Mouse (Mus musculus): ENCODE data around the gene Ikzf2.

Ikzf2 gene

DNA sequence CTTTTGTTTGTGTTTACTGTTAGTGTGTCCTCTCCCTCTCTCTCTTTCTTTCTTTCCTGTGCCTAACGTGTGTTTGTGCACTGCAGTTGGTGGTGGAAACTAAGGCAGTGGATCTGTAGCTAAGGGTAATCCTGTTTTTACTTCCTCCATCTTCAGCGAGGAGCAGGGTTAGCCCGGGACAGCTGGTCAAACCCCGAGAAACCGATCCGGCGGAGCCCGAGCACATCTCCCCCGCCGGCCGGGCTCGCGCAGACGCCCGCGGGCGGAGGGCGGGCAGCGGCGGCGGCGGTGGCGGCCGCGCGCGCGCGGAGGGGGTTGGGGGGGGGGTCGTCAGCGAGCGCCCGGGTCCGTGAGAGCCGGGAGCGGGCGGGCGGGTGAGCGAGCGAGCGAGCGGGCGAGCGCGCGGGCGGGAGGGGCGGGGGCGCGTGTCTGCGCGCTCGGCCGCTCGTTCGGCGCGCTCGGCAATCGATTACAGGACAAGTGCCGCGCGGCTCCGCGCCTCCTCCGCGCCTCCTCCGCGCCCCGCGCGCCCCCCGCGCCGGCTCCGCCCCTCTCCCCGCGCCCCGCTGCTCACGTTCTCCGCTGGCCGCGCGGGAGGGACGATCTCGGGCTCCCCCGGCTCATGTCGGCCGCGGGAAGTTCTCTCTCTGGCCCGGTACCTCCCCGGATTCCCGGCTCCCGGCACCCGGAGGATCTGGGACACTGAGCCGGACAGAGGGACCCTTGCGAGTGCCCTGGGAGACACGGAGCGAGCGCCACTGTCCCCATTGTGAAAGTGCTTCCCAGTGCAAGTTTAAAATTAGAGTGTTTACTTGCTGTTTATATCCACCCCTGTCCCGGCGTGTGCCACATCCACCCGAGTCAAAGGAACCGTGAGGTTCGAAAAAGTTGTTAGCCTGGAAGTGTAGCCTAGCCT is at the start of gene Ikzf2:
Gene Ikzf2, minus strand, starts transcription at position 170 of the 916 bp plus-strand sequence.
- no peak for DNase-seq (ENCODE audit: low read depth, low spot score)

DNA sequence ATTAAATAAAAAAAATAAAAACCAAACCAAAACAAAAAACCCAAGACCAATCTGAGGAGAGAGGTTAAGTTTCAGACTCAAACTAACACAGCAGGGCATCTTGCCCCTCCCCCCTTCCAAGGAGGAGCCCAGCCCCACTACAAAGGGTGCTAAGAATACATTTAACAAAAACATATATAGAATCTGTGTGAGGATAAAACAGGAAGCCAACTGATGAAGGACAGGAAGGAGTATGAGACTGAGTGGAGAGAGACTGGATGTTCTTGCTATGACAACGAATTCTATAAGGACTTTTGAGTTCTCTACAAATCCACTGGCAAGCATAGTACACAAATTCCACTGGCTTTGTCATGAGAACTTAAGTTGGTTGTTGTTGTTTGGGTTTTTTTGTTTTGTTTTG is 42.7 kb upstream of the Ikzf2 start:
- DNase-seq (ENCODE audit: low read depth, low spot score): no peak

DNA sequence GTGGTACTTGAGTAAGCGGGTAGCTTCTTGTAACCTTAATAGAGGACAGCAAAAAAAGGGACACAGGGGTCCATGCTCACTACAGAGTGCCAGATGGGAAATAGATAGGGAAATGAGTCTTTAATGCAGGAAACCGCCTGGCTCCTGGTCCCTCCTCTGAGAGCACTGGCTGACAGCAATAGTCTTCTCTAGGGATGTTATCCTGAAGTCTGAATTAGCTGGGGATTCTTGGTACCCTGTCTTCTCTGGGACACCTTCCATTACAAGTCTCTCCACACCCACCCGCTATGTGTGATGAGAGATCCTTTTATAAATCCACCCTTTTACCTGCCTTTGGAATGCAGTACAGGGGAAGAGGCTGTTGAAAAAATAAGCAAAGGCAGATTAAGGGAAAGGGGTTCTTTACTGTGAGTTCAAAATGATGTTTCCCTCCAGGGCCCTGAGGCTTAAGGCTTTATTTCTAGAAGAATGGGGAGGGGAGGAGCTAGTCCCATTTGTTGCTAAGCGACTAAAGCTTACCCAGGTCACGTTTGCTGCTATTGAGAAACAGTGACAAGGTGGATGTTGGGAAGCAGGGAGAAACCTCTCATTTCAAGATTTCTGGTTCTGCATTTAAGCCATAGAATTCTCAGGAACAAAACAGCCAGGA is 42.1 kb upstream of the Ikzf2 start:
- DNase-seq (ENCODE audit: low read depth, low spot score): no peak

DNA sequence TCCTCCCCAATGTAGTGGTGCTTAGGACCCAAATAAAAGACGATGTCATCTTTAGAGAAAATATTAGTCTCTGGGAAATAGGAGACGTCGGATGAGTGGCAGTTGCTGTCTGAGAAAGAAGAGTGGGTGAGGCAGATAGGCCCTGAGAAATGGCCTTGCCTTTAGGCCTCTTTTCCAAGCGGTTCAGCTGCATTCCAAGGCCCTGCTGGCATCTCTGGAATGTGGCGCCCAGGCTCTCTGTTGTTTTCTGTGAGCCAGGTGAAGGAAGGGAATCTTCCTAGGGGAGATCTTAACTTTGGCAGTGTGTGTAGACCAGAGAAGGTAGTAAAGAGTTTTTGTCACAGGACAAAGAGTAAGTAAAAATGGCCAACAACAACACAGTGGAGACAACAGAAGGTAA is 40.9 kb upstream of the Ikzf2 start:
- DNase-seq (ENCODE audit: low read depth, low spot score): no peak

DNA sequence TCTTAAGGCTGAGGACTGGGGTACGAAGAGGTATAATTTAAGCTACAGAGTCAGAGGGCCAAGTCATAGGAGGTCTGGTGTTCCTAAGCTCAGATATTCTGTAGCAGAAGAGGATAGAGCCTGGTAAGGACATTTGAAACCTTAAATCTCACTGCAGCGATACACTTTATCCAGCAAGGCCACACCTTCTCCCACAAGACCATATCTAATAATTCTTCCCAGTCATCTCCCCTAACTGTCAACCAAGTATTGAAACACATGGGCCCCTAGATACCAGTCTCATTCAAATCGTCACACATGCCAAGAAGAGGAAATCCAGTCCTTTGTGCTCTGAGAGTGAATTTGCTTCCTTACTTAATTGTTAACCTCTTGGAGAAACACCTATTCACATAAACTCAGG is 30.1 kb upstream of the Ikzf2 start:
- DNase-seq (ENCODE audit: low read depth, low spot score): no peak

DNA sequence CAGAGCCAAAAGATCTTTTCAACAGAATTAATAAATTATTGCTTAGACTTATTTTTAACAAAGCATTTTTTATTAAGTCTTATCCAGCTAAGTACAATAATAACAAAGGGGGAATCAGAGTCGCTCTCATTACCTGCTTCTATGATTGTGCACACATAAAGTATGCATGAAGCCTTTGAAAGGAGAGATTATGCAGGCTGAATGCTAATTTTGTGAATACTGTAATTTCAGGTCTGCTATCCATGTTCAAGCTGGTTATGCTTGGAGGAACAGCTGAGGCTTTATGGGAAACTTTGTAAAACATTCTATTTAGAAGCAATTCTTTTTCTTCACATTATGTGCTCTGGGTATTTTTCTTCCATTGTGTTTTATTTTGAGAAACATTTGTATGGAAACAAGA is 21.5 kb upstream of the Ikzf2 start:
- no peak for DNase-seq (ENCODE audit: low read depth, low spot score)

DNA sequence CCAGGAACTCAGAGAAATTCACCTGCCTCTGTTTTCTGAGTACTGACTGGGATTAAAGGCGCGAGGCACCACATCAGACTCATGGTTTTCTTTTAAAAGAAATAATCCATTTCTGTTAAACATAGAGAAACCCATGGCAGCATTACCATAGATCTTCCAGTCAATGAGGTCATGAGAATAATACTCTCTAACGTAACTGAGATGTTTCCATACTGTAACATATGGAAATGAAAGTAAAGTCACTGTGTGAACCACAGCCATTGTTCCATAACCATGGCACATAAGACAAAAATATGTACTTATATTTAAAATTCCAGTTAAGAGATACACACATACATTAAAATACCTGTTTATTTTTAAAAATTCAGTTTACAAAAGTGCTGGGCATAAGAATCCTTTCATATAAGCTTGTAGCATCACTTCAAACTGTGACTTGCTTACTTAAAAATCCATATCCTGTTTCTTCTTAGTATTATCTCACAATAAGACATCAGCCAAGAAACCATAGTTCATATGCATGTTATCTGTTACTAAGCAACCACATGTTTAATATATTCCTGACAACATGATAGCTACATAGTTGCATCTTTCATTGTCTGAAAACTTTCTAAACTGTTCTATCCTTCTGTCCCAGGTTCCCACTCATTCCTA is 16.6 kb upstream of the Ikzf2 start:
- DNase-seq (ENCODE audit: low read depth, low spot score): no peak

DNA sequence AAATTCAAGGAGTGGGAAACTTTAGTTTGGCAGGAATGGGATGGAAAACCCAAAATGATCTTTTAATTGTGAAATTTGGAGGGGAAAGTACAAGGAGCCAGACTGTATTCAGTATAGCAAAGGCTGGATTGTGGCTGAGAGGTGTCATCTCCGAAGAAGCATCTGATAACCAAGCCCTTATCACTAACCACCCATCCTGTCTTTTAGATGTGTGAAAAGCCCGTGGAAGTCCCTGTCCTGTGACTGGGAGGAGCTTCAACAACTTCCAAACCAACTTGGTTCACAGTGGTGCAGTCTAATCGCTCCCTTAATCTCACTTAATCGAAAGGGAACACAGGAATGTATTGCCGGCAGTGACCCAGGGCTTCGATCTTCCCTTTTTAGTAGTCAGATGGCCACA is 4.9 kb upstream of the Ikzf2 start:
- DNase-seq (ENCODE audit: low read depth, low spot score): no peak

DNA sequence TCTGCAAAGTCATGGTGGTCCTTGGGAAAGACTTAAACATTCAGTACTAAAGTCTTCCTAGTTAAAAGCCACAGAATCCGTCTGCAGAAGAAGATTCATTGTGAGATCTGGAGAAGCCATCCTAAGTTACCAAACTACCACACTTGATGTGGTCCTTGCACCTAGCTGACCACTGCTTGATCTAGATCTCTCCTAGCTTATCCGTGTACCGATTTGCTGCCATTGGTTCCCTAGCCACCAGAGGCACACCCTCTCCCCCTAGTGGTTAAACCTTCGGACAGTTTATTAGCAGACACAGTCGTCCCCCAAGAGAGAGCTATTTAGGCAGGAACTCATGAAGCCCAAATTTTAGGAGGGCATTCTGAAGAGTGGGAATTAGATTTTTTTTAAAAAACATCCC is 1.9 kb upstream of the Ikzf2 start:
- DNase-seq (ENCODE audit: low read depth, low spot score): no peak

DNA sequence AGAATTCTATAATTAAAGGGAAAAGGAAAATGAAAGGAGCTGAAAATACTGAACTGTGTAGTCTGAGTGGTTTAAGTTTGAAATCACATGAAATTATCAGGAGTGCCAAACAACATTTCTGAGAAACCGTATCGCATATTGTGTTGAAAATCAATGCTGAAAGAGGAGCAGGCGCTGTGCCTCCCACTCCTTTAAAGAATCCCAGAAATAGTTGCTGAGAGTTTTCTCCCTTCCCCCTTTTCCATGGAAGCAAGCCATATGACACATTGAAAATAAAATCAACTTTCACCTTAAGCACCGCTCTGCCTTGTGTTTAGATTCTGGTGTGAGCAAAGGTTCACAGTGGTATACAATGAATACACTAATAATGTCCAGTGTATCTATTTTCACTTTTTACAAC is 1.1 kb upstream of the Ikzf2 start:
- DNase-seq (ENCODE audit: low read depth, low spot score): no peak

DNA sequence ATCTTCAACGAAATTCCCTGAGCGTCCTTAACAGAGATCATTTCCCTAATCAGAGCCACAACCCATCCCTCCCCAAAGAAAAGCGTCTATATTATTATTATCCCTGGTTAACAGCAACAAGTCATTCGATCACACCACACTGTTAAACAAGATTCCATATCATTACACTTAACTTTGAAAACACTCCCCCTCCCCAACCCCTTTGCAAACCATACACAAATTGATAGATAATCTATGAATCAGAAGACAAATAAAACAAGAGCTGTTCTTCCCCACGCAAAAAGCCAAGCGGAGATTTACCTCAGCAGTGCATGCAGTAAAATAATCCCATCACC is 337 bp downstream of the Ikzf2 start:
- no peak for DNase-seq (ENCODE audit: low read depth, low spot score)

DNA sequence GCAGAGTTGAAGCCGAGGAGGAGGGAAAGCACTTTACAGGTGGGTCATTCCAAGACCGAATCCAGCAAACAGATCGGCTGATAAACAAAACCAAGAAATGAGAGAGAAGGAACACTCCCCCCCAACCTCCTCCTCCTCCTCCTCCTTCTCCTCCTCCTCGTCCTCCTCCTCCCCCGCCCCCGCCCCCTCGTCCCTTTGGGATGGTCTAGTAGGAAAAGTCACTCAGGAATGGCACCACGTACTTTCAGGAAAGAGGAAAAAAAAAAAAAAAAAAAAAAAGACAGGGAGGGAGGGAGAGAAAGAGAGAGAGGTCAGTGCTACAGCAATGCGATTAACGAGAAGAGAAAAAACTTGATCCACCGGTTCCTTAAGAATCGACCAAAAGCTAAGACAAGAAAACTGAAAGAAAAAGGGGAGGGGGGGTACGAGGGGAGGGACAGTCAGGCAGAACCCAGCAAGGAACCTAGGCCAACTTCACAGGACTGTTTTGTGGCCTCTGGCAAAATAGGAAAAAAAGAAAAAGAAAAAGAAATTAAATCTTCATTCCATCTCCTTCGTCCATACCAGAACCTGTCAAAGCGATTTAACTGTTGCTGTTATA is 1.1 kb downstream of the Ikzf2 start:
- DNase-seq (ENCODE audit: low read depth, low spot score): no peak

DNA sequence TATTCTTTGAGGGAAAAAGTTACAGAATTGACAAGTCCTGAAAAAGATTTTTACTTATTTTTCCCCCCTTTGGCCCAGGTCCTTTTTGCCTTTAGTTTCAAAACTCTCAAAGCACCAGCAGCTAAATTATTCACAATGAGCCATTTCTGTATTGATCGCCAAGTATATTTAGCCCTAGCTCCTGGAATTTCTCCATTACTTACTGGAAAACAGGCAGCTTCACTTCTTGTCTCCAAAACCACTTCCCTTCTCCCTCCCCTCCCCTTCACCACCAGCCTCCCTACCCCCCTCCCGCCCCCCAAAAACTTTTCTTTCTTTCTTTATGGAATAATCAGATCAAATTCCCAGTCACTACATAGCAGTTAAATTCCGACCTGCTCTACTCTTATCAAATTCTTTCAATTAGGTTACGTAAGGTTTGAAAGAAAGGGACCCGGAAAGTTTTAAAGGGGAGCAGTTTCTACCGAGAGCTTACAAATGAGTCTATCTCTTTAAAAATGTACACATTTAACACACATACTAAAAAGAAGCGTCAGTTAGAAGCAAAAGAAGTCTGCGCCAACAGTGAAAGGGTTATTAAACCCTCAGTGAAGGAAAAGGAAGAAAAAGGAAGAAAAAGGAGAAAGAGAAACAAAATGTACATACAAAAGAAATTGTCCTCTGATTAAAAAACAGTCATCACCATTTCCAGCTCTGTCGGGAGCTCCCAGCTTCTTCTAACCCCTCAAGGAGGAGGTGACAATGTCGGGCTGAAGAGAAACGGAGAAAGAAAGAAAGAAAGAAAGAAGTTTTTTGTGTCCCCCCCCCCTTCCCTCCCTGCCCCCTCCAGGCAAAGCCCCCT is 1.8 kb downstream of the Ikzf2 start:
- no peak for DNase-seq (ENCODE audit: low read depth, low spot score)

DNA sequence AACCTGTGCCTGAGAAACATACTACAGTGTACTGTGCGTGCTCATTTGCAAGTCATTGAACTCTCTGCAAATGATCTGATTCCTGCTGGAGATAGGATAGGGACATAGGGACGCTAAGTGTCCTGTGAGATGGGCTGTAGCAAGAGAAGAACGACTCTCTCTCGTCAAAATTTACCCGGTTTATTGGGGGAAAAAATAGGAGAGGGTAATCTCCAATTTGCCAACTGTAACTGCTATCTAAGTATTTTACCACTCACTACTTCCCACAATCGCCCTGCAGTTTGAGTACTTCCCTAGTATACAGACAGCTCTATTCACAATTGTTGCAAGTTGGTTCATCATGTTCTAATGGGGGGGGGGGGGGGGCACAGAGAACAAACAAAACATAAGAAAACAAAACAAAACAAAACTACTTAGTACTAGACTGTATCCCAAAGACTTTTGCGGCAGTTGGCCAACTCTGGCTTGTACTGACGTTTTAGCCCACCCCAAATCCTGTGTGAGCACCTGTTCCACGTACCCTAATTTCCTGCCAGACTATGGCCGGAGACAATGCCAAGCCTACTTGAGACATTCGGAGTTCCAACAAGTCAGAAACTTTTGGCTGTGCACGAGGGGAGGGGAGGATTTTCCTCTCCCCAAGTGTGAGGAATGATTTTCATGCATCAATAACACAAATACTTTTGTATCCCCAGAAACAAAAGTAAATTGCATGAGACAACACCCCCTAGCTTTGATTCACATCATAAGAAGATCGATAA is 2.6 kb downstream of the Ikzf2 start:
- DNase-seq (ENCODE audit: low read depth, low spot score): no peak

DNA sequence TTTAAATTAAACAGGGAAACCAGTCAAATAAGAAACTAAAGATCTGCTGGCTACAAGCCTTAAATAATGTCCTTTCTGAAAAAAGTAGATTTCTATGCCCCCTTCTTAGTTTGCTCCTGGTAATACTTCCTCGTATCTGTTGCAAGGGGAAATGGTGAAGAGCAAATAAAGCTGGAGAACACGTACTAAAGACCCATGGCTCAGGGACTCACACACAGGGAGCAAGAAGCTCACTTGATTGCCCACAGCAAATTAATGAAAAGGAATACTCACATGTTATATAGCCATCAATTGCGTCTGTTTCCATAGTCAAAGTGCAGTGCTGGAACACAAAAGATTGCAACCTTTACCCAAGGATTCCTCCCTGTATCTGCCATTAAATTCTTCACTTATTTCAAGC is 3.2 kb downstream of the Ikzf2 start:
- no peak for DNase-seq (ENCODE audit: low read depth, low spot score)

DNA sequence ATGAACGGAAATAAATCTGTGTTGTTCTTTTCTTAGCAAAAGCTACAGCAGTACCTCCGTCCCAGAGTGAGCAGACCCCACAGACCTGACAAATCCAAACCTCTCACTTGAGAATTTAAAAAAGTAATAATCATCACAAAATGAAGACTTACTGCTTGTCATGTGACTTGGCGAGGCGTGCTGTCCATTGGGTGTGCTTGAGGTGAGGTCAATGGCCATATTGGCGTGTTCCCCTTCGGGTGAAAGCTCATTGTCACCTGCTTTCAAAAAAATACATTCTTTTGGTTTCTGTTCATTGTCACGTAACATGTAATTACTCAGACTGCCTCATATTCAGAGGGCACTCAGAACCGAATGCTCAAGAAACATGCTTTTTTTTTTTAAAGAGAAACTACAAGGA is 4.0 kb downstream of the Ikzf2 start:
- no peak for DNase-seq (ENCODE audit: low read depth, low spot score)

DNA sequence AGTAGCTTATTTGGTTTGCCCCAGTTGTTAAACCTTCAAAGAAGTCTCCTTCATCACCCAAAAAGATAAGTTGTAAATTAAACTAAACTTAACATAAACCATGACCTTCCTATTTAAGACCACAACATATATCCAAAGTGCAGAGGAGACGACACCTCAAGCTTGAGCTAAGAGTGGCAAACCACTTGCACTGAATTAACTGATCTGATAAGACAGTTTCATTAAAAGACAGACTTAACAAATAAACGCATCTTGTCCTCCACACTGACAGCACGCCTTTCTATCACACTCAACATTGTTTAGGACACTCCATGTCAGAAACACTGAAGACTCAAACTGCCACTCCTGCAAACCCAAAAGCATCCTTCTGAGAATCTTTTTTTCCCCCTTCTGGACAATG is 4.8 kb downstream of the Ikzf2 start:
- DNase-seq (ENCODE audit: low read depth, low spot score): no peak

DNA sequence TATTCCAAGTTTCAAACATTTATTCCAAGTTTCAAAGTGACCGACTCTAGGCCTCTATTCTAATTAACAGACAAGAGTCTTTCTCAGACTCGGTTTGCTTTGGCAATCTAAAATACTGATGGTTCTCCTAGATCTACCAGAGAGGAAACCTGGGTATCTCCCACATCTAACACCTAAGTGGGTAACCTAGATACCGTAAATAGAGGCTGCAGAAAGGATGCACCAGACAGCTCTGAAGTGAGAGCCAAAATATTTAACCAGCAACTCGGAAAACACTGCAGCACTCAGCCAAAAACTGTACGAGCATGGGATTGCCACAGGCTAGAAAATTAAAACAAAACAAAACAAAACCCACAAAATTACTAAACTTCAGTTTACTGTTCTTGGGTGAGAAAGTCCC is 6.0 kb downstream of the Ikzf2 start:
- DNase-seq (ENCODE audit: low read depth, low spot score): no peak

DNA sequence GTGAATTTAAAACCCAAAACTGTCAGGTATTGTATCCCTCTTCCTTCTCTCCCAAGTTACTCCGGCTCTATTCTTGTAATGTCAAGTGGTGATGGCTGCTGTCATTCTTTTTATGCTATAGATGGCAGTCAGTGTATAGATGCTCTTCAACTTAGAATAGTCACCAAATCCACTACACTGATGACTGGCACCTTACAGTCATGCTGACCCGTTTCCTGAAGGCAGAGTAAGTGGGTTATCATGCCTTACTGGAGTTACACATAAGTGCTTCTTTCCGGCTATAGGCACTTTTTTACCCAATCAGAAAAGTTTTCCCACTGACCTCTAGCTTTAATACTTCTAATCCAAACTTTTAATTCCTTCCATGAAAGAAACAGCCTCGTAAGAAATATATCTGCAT is 6.5 kb downstream of the Ikzf2 start:
- no peak for DNase-seq (ENCODE audit: low read depth, low spot score)

DNA sequence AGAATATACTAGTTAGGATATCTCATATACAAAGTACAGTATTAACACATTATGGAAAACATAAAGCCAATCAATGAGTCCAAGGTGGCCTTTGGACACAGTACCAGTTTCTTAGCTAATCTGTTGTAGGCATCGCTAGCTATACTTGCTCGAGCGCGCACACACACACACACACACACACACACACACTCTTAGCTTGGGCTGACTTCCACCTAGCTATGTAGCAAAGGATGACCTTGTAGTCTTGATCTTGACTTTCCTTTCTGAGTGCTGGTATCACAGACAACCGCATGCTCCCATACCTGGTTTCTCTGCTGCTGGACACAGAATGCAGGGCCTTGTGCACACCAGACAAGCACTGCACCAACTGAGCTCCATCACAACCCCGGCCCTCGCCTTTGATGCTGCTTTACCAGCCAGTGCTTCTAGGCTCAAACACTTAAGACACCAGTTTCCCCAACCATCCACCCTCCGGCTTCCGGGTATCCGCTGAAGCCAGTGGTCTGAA is 17.1 kb downstream of the Ikzf2 start:
- DNase-seq (ENCODE audit: low read depth, low spot score): no peak

DNA sequence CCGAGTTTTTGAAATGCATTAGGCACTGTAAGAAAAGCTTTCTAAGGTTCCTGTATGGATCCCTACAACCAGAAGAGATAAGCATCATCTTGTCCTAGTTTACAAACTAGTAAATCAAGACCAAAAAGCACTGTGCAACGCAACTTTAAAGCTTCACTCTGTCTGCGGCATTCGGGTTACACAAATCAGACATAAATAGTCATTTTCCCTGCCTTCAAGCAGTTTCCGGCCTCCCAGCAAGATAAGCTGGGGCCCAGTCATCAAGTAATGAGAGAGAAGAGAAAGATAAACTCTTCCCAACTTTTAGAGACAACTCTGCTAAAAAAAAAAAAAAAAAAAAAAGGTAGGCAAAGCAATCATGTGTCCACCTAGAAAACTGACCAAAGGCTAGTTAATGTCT is 19.6 kb downstream of the Ikzf2 start:
- DNase-seq (ENCODE audit: low read depth, low spot score): no peak
